In the genomic region with DNA sequence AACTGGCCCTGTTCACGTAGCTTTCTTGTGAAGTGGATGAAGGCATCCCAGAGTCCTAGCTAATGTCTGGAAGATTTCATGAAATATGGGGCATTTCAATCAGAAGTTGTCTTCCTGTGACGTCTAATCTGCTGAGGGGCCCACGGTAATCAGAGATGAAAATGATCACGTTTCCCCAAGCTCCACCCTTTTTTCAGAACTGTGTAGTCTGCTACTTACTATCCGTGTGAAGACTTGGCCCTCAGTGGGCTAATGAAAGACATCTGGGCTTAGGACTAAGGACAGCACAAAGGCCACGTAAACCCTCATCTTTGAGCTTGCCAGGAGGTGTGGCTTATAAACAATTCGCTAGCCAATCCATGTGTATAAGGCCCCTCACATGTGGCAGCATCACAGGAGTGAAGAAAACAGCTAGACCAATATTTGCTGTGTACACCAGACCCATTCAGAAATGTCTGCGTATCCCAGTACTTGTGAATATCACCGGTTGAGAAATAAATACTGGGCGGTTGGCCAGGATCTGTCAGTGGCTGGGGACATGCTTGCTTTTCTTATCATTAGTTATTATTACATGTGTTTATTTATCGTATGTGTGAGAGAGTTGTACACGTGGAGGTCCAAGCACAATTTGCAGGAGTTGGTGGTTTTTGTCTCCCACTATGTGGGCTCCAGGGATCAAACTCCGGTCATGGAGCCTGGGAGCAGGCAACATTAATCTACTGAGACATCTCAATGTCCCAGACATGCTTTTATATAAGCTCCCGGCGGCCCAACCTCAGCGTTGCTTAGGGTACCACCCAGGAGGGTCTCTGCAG, we compare ENCODE assay signal across 9 mouse cellular contexts.
DNase-seq lines count a peak whose midpoint lies in the region; ATAC-seq lines count a peak whose summit lies in the region.
"Had no signal": no experiment of that assay in that cellular context is flagged by ENCODE, and none has a peak within 500 bp of the region (broad histone marks: within the 10 kb centered on the region; RNA-seq: fewer than 3 reads in every experiment).

No protein-coding gene starts in this region.

- no peak overlapping the region for H3K4me3 ChIP-seq in neural tube, embryonic 11.5 days (ENCODE audit: low read depth, low read length)
- no peak overlapping the region for H3K4me3 ChIP-seq in forebrain, embryonic 15.5 days
- H3K4me3 ChIP-seq in lung, embryonic 16.5 days (ENCODE audit: low read length), result no peak overlapping the region
- H3K4me3 ChIP-seq in stomach, embryonic 15.5 days (replicated peaks), result no peak overlapping the region

- 0 out of 2 replicates have a peak, but pooled peaks cover 4% of the 10 kb centered on the region for H3K4me1 ChIP-seq in neural tube, embryonic 11.5 days (ENCODE audit: control insufficient read depth, insufficient read depth, low read length)
- H3K4me1 ChIP-seq in forebrain, embryonic 15.5 days, result peaks cover 23% of the 10 kb centered on the region
- peaks cover 9% of the 10 kb centered on the region; the same call in 1 of the 2 replicates for H3K4me1 ChIP-seq in lung, embryonic 16.5 days (replicated peaks; ENCODE audit: control insufficient read depth, insufficient read depth, low read length)
- H3K4me1 ChIP-seq in stomach, embryonic 15.5 days, result peaks cover 9% of the 10 kb centered on the region; the same call in 1 of the 2 replicates

- 58% methylated on average over 16 of the region's 16 CpGs for WGBS in neural tube, embryonic 11.5 days
- 44% methylated on average over 16 of the region's 16 CpGs for WGBS in forebrain, embryonic 15.5 days
- WGBS in lung, embryonic 16.5 days, result 39% methylated on average over 16 of the region's 16 CpGs
- 41% methylated on average over 16 of the region's 16 CpGs for WGBS in stomach, embryonic 15.5 days

- peak; percentile 42 for DNase-seq in neural tube, embryonic 11.5 days (ENCODE audit: low spot score)
- DNase-seq in neural tube, embryonic 10.5 days (ENCODE audit: extremely low spot score, low spot score), result no peak
- no peak for DNase-seq in cerebellum, adult 8-10 months
- DNase-seq in spleen, postnatal 36 days (ENCODE audit: low spot score in 2 of 2), result no peak
- DNase-seq in natural killer cell, adult 2 months (ENCODE audit: low spot score in 2 of 2), result no peak

- no peak overlapping the region for H3K9ac ChIP-seq in neural tube, embryonic 11.5 days (ENCODE audit: low read length)
- no peak overlapping the region for H3K9ac ChIP-seq in forebrain, embryonic 15.5 days (replicated peaks)
- no peak overlapping the region for H3K9ac ChIP-seq in lung, embryonic 16.5 days (ENCODE audit: low read length)
- H3K9ac ChIP-seq in stomach, embryonic 15.5 days, result no peak overlapping the region

- peak; percentile 49 for ATAC-seq in neural tube, embryonic 11.5 days (ENCODE audit: insufficient read depth, low FRiP score, low TSS enrichment)
- ATAC-seq in forebrain, embryonic 15.5 days (replicated peaks), result peak; percentile 49
- peak; percentile 87 for ATAC-seq in lung, embryonic 16.5 days (ENCODE audit: low read depth)
- peak; percentile 68 for ATAC-seq in stomach, embryonic 15.5 days (ENCODE audit: insufficient read depth, low FRiP score, low read depth)

- H3K4me2 ChIP-seq in neural tube, embryonic 11.5 days (ENCODE audit: low read depth), result no peak overlapping the region
- no peak overlapping the region for H3K4me2 ChIP-seq in forebrain, embryonic 15.5 days (replicated peaks)
- H3K4me2 ChIP-seq in lung, embryonic 16.5 days (ENCODE audit: low read depth, low read length), result no peak overlapping the region
- H3K4me2 ChIP-seq in stomach, embryonic 15.5 days, result no peak overlapping the region

- no peaks in the 10 kb centered on the region for H3K27me3 ChIP-seq in neural tube, embryonic 11.5 days (ENCODE audit: control insufficient read depth, insufficient read depth, low read length)
- H3K27me3 ChIP-seq in forebrain, embryonic 15.5 days, result no peaks in the 10 kb centered on the region
- no peaks in the 10 kb centered on the region for H3K27me3 ChIP-seq in lung, embryonic 16.5 days (ENCODE audit: control insufficient read depth, insufficient read depth, low read depth, low read length)
- no peaks in the 10 kb centered on the region for H3K27me3 ChIP-seq in stomach, embryonic 15.5 days (replicated peaks)

- no peak overlapping the region for H3K27ac ChIP-seq in neural tube, embryonic 11.5 days (ENCODE audit: low read depth, low read length)
- H3K27ac ChIP-seq in forebrain, embryonic 15.5 days (replicated peaks), result peak overlapping the region; percentile 89
- H3K27ac ChIP-seq in lung, embryonic 16.5 days (ENCODE audit: low read length), result peak overlapping the region; percentile 47
- H3K27ac ChIP-seq in stomach, embryonic 15.5 days, result no peak overlapping the region; the same call in 1 of the 2 replicates
- H3K27ac ChIP-seq: macrophage had no signal

- peaks cover 13% of the 10 kb centered on the region for H3K36me3 ChIP-seq in neural tube, embryonic 11.5 days (ENCODE audit: control insufficient read depth, insufficient read depth, low read length)
- H3K36me3 ChIP-seq in forebrain, embryonic 15.5 days, result peaks cover 58% of the 10 kb centered on the region
- H3K36me3 ChIP-seq in lung, embryonic 16.5 days (ENCODE audit: control insufficient read depth, insufficient read depth, low read length), result peaks cover 4% of the 10 kb centered on the region; the same call in 1 of the 2 replicates
- H3K36me3 ChIP-seq in stomach, embryonic 15.5 days, result peaks cover 6% of the 10 kb centered on the region

- H3K9me3 ChIP-seq in neural tube, embryonic 11.5 days (ENCODE audit: control insufficient read depth, low read length), result no peaks in the 10 kb centered on the region
- H3K9me3 ChIP-seq in forebrain, embryonic 15.5 days, result no peaks in the 10 kb centered on the region
- no peaks in the 10 kb centered on the region for H3K9me3 ChIP-seq in lung, embryonic 16.5 days (ENCODE audit: control insufficient read depth, low read length)
- no peaks in the 10 kb centered on the region for H3K9me3 ChIP-seq in stomach, embryonic 15.5 days

Comparison
In these comparisons a context has a peak if more than half of its experiments do, and no peak if none do; other contexts are left out.
1. H3K27ac ChIP-seq: peak in forebrain, embryonic 15.5 days (single experiment) and lung, embryonic 16.5 days (single experiment); none in neural tube, embryonic 11.5 days (single experiment) and stomach, embryonic 15.5 days (single experiment).
2. Peak in every context shown above with its lines, with median percentiles within 50 percentile points of each other: ATAC-seq.